Mouse (Mus musculus) midbrain, embryonic 11.5 days (tissue): Measurements from ENCODE around the gene Igll1. TPM values are rescaled to one million over a fixed set of nuclear protein-coding genes. Genes with fewer than 3 reads are reported as not detected.

ENCODE experiments used
- ATAC-seq: fragments of 200-750 bp; cut with Nextera tagmentation; 2 replicates; pipeline ENCODE4 v1.8.0; 2017; ENCODE audit warnings: moderate TSS enrichment, moderate library complexity; ENCODE audit not compliant: low FRiP score
- DNase-seq: peaks from one replicate; pipeline ENCODE4 v3.0.0; 2015; ENCODE audit warnings: low spot score; ENCODE audit errors: missing footprints
- H3K27ac ChIP-seq: fragments of 300-500 bp; sonication (generic); 2 replicates; pipeline ENCODE4 v1.5.1; 2014; ENCODE audit warnings: low read depth, low read length
- H3K27me3 ChIP-seq: fragments of 300-500 bp; sonication (generic); 2 replicates; pipeline ENCODE4 v1.6.1; 2014; ENCODE audit warnings: mild to moderate bottlenecking, low read length, moderate library complexity, mixed read lengths; ENCODE audit not compliant: control insufficient read depth, insufficient read depth
- H3K36me3 ChIP-seq: fragments of 300-500 bp; sonication (generic); 2 replicates; pipeline ENCODE4 v1.6.1; 2014; ENCODE audit warnings: mild to moderate bottlenecking, low read length, moderate library complexity, mixed read lengths; ENCODE audit not compliant: control insufficient read depth, insufficient read depth
- H3K4me1 ChIP-seq: fragments of 300-500 bp; sonication (generic); 2 replicates; pipeline ENCODE4 v1.6.1; 2014; ENCODE audit warnings: low read length; ENCODE audit not compliant: control insufficient read depth, insufficient read depth
- H3K4me2 ChIP-seq: fragments of 300-500 bp; sonication (generic); 2 replicates; pipeline ENCODE4 v1.6.1; 2014; ENCODE audit warnings: mild to moderate bottlenecking, moderate library complexity
- H3K4me3 ChIP-seq: fragments of 300-500 bp; sonication (generic); 2 replicates; pipeline ENCODE4 v1.5.1; 2014; ENCODE audit warnings: low read depth, low read length
- H3K9ac ChIP-seq: fragments of 300-500 bp; sonication (generic); 2 replicates; pipeline ENCODE4 v1.6.1; 2014; ENCODE audit warnings: low read length
- H3K9me3 ChIP-seq: fragments of 300-500 bp; sonication (generic); 2 replicates; pipeline ENCODE4 v1.6.1; 2016; ENCODE audit warnings: low read length; ENCODE audit not compliant: control insufficient read depth
- WGBS: fragments of 180-500 bp; shearing (Covaris S2); extraction: QIAGEN DNeasy Blood & Tissue Kit; methylation state at CpG from one replicate; pipeline ENCODE4 v1.1.7; 2014; 5-methylcytosine and 5-hydroxymethylcytosine counted together
- polyA plus RNA-seq: library from polyadenylated mRNA; unstranded; fragments of >200 nt; fragmentation: Nextera tagmentation; extraction: Ambion mirVana; gene quantifications from 2 replicates; pipeline ENCODE4 v1.2.1, GENCODE M21; 2014

Gene Igll1
- polyA plus RNA-seq, 1 experiment from 2014 or later = not detected

DNA sequence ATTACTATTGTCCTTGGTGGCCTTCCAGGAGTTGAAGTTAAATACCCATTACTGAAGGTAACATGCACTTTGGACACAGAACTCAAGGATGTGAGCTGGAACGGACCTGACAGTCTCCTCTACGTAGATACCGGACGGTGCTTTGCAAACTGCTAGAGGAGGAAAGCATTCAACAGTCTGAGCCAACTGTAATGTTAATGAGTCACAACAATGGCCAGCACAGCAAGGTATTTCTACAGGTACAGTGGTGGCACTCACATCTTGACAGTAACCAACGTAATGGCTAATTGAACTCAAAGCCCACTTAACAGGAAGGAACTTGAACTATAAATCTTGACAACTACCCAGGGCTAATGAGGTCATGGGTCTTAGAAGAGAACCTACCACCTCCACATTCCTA, 38.3 kb downstream of the Igll1 start:
- H3K9me3 ChIP-seq = no peaks in the 10 kb centered on the region
- no peaks in the 10 kb centered on the region for H3K4me1 ChIP-seq
- no peaks in the 10 kb centered on the region for H3K27me3 ChIP-seq
- no peak for ATAC-seq
- no peaks in the 10 kb centered on the region for H3K36me3 ChIP-seq
- H3K4me2 ChIP-seq = no peak overlapping the region
- 38% methylated on average over 5 of the region's 5 CpGs for WGBS
- no peak for DNase-seq
- H3K9ac ChIP-seq = no peak overlapping the region
- H3K4me3 ChIP-seq = no peak overlapping the region
- H3K27ac ChIP-seq = no peak overlapping the region

Other genes starting within 250 kb of the Igll1 start
- gene Olfr19, start 187.6 kb downstream of the Igll1 start, polyA plus RNA-seq = not detected in 2 replicates
- 1.9 and 2.2 TPM in 2 replicates for gene Spag6l, start 34.5 kb downstream of the Igll1 start, polyA plus RNA-seq
- 50.0 and 56.7 TPM in 2 replicates for gene Top3b, start 6.8 kb upstream of the Igll1 start, polyA plus RNA-seq
- 0.96 and 1.5 TPM in 2 replicates for gene Vpreb1, start 6.9 kb upstream of the Igll1 start, polyA plus RNA-seq
- 16.9 TPM in 2 replicates for gene Ppm1f, start 32.5 kb upstream of the Igll1 start, polyA plus RNA-seq
- 198 and 214 TPM in 2 replicates for gene Mapk1, start 119.4 kb upstream of the Igll1 start, polyA plus RNA-seq
- 123 and 127 TPM in 2 replicates for gene Ypel1, start 205.7 kb upstream of the Igll1 start, polyA plus RNA-seq
- gene Ppil2, start 247.3 kb upstream of the Igll1 start, polyA plus RNA-seq = 142 and 147 TPM in 2 replicates